Mouse (Mus musculus) testis, postnatal 14 days (tissue): ENCODE data around the gene Homer2.

ENCODE experiments used
- DNase-seq: peaks from one replicate; pipeline ENCODE4 v3.0.0; 2021; ENCODE audit warnings: low spot score

The Homer2 gene

GRCm38 (mm10) chr7:81707471-81708140, at the start of gene Homer2:
Gene Homer2 (minus strand): TSS chr7:81707527.
- no peak for DNase-seq

- DNase-seq, result no peak
Observed at GRCm38 (mm10) chr7:81747956-81748355, 40.6 kb upstream of the Homer2 start.

- no peak for DNase-seq
Observed at GRCm38 (mm10) chr7:81744145-81744544, 36.8 kb upstream of the Homer2 start.

- DNase-seq, result no peak
Observed at GRCm38 (mm10) chr7:81740010-81740409, 32.7 kb upstream of the Homer2 start.

GRCm38 (mm10) chr7:81738720-81739385, 31.5 kb upstream of the Homer2 start:
- peak; percentile 33 for DNase-seq

GRCm38 (mm10) chr7:81735300-81736048, 28.1 kb upstream of the Homer2 start:
- no peak for DNase-seq

GRCm38 (mm10) chr7:81732183-81733089, 25.1 kb upstream of the Homer2 start:
- no peak for DNase-seq

- no peak for DNase-seq
Observed at GRCm38 (mm10) chr7:81731181-81731651, 23.9 kb upstream of the Homer2 start.

GRCm38 (mm10) chr7:81729787-81730186, 22.5 kb upstream of the Homer2 start:
- no peak for DNase-seq

GRCm38 (mm10) chr7:81727716-81728115, 20.4 kb upstream of the Homer2 start:
- no peak for DNase-seq

- no peak for DNase-seq
Observed at GRCm38 (mm10) chr7:81726728-81727005, 19.3 kb upstream of the Homer2 start.

GRCm38 (mm10) chr7:81725986-81726727, 18.8 kb upstream of the Homer2 start:
- DNase-seq, result no peak

GRCm38 (mm10) chr7:81723851-81724250, 16.5 kb upstream of the Homer2 start:
- DNase-seq, result no peak

GRCm38 (mm10) chr7:81721271-81721670, 13.9 kb upstream of the Homer2 start:
- no peak for DNase-seq

- DNase-seq, result no peak
Observed at GRCm38 (mm10) chr7:81719216-81719661, 11.9 kb upstream of the Homer2 start.

- DNase-seq, result no peak
Observed at GRCm38 (mm10) chr7:81718657-81719056, 11.3 kb upstream of the Homer2 start.

GRCm38 (mm10) chr7:81710166-81710565, 2.8 kb upstream of the Homer2 start:
- no peak for DNase-seq

GRCm38 (mm10) chr7:81708165-81708564, 838 bp upstream of the Homer2 start:
- no peak for DNase-seq

- DNase-seq, result peak; percentile 32
Observed at GRCm38 (mm10) chr7:81706416-81707391, 623 bp downstream of the Homer2 start.

- no peak for DNase-seq
Observed at GRCm38 (mm10) chr7:81706027-81706415, 1.3 kb downstream of the Homer2 start.
